Mouse (Mus musculus): ENCODE measurements around the gene Uqcc3.
"Not testable (repeated sequence)": the region's sequence is repeated elsewhere in the genome, so short reads cannot be mapped to it uniquely, and the experiment has no call there.

Uqcc3 gene

DNA sequence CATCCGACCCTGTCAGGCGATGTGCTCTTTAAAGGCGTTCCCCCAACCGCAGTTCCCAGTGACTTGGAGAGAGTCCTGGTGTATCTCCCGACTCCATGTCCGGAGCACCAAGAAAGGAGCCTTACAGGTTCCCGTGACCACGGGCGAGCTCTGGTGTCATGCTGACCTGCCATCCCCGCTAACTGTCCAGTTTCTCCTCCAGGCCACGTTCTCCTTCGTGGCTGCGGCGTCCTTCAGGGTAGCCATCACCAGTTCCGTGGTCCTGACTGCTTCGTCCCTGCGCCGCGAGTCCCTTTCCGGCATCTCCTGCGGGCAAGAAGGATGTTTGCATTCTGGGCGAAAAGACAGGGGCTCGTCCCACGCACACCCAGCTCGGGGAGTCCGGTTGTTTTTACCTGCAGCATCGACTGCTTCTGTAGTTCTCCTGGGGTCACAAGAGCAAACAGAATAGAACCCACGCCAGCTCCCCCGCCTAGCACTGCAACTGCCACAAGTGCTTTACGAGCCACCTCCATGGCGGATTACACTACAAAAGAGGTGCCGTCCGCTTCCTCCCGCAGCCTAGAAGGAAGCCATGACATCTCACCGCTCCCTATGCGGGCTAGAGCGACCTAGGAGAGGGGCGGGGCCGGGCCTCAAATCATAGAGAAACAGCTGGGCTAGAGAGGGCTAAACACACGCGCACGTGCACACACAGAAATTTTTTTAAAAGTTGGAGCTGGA, at the start of gene Uqcc3:
Gene Uqcc3 (minus strand): TSS at position 613 of the 723 bp plus-strand sequence.
- DNase-seq, result peak; percentile 86

- no peak for DNase-seq
Observed at GRCm38 (mm10) chr19:8930117-8930516, 49.4 kb upstream of the Uqcc3 start.

DNA sequence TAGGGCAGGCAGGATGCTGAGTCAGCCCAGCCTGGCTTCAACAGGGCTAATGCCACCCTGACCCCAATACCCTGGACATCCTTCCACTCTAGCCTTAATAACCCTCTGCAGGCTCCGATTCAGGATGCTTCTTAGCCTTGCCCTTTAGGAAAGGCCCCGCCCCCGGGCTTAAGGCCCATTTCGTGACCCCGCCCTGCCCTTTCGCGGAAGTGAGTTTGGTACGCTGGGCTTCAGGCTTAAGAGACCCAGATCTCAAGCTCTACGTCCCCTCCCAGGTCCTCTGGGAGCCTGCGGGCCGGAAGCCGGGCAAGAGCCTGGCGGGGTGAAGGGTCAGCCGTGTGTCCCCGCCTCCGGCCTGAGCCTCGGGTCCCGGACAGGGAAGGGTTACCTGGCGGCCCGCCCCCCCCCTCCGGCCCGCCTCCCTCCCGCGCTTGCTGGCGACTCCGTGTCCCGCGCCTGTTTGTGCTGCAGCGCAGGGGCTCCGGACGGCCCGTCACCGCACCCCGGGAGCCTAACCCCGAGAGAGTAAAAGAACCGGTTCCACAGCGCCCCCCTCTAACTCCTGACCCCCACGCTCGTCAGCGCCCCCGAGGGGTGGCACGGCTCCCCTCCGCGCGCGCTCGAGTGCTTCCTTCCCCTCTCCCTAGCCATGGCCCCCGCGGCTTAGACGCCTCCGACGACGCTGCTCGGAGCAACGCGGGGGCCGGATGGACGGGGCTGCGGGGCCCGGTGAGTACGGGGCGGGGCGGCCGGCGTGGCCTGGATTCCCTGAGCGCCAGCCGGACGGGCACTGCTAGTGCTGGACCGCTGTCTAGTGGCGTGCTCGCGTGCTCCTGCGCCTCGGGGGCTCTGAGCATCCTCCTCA, 48.7 kb upstream of the Uqcc3 start, which contains the start of the genes Rom1 and Eml3:
Gene Rom1 (minus strand): TSS at position 133 of the 865 bp plus-strand sequence.
Gene Eml3 (plus strand): TSS at position 329 of the 865 bp plus-strand sequence.
- peak; percentile 81 for DNase-seq

DNA sequence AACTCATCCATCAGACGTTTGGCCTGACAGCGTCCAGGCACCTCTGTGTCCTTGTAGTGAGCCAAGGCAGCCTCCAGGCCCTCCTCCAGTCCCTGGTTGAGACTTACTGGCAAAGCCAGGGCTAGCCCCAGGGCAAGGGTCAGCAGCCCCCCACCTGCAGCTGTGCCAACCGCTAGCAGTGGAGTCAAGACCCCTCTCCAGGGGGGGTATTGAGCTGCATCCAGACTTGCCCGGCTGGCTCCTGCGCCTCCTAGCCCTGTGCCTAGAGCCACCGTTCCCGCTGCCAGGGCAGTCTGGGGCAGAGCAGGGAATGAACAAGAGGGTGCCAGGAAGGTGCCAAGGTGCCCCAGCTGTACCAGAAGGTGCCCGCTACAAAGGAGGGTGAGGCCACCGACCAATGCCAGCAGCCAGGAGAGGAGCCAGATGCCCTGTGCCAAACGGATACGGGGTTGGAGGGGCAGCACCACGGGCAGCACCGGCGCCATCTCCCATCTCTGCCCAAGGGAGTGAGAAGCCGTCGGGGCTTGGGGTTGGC, 48.0 kb upstream of the Uqcc3 start:
- DNase-seq, result no peak

DNA sequence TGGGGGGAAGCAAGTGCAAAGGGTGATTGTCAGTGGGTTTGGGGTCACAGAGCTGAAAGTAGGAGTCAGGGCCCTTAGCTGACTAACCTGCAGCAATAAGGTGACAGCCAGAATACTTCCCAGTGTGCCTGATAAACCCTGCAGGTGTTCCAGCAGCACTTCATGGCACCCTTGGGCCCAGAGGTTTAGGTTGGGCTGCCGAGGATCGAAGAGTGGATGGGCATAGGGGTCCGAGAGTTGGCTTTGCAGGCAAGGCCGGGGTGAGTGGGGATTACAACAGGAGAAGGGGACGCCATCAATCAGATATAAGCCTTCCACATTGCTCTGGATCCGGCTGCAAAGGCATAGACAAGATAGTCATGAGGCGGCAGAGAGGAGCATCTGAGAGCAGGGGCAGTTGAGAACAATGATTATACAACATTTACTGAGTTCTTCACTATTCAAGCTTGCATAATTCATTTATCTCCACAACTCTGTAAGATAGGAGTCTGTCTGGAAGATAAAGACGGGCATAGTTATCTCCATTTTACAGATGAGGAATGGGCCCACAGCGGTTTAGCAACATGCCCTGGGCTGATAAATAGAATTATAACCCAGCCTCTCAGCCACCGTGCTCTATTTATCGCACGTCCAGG, 47.3 kb upstream of the Uqcc3 start:
- DNase-seq, result no peak

- no peak for DNase-seq
Observed at GRCm38 (mm10) chr19:8926766-8927165, 46.0 kb upstream of the Uqcc3 start.

- DNase-seq, result no peak
Observed at GRCm38 (mm10) chr19:8921741-8922140, 41.0 kb upstream of the Uqcc3 start.

GRCm38 (mm10) chr19:8920836-8921291, 40.1 kb upstream of the Uqcc3 start:
- no peak for DNase-seq

- peak; percentile 94 for DNase-seq
Observed at GRCm38 (mm10) chr19:8920073-8920736, 39.5 kb upstream of the Uqcc3 start, which contains the start of gene B3gat3. TSS of gene B3gat3 (plus strand) at chr19:8920374.

DNA sequence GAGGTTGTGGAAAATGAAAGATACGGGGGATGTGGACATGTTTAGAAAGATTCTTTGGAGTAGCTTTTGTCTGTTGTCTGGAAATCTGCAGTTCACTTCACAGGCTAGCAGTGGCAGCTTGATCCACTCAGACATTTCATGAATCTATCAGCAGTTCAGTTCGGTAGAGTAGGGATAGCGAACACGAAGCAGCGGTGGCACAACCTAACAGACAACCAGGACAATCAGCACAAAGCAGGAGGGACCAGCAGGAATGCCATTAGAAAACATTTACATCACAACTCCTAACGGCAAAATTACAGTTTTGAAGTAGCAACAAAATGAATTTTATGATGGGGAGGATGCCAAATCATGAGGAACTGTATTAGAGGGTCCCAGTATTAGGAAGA, 39.0 kb upstream of the Uqcc3 start:
- no peak for DNase-seq

DNA sequence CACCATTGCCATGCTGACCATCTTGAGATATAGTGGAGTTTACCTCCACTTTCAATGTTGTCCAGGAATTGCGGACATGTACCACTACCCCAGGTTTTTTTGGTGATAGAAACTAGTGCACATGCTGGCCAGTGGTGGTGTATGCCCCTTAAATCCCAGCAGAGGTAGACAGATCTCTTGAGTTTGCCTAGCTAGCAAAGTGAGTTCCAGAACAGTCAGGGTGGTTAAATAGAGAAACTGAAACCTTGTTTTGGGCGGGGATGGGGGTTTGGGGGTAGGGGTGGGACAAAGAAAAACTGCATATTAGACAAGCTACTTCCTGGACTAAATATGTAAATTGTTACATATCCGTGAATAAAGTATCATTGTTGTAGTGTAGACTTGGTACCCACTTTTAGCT, 38.3 kb upstream of the Uqcc3 start:
- DNase-seq, result no peak

DNA sequence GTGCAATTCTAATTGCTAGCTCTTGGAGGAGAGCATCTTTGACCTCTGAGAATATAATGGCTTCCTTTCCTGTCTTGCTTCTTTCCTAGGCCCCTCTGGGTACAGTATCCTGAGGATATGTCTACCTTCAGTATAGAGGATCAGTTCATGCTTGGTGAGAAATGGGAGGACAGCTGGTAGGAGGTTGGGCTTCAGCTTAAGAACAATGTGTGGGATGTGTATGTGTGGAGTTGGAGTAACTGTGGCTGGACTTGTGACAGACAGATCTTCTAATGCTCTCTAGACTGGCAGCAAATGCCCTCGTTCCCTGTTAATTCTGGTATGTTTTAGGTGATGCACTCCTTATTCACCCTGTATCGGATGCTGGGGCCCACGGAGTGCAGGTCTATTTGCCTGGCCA, 33.5 kb upstream of the Uqcc3 start:
- no peak for DNase-seq

- no peak for DNase-seq
Observed at GRCm38 (mm10) chr19:8911810-8912209, 31.1 kb upstream of the Uqcc3 start.

GRCm38 (mm10) chr19:8908531-8908930, 27.8 kb upstream of the Uqcc3 start:
- DNase-seq, result no peak

- DNase-seq, result no peak
Observed at GRCm38 (mm10) chr19:8903412-8903811, 22.7 kb upstream of the Uqcc3 start.

GRCm38 (mm10) chr19:8899079-8899478, 18.4 kb upstream of the Uqcc3 start:
- DNase-seq, result no peak

- DNase-seq, result no peak
Observed at GRCm38 (mm10) chr19:8898576-8898975, 17.9 kb upstream of the Uqcc3 start.

DNA sequence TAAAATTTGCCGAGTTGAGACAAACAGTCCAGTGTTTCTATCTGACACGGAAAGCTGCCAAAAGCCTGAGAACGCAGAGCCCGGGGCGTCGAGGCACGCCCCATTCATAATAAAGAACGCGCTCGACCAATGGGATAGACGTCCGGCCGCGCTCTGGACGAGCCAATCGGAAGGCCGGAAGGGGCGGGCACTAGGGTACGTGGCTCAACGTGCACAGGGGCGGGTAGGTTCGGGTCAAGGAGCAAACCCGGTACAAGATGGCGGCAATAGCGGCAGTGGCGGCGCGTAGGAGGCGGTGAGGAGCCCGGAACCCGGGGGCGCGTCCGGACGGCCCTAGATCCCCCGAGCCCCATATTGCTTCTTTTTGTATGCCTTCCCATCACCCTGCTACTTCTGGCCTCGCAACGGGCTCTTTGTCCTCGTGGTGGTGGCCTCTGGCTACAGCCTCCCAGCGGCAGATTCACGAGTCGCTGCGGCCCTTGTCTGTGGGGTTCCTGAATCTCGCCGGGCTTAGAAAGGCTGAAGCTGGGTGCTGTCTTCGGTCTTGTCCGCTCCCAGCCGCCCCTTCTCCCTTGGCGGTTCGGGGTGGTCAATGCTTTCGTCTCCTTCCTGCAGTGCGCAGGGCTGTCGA, 17.3 kb upstream of the Uqcc3 start, which contains the start of gene Ganab:
Gene Ganab (plus strand): TSS at position 207 of the 631 bp plus-strand sequence.
- DNase-seq, result peak; percentile 93

DNA sequence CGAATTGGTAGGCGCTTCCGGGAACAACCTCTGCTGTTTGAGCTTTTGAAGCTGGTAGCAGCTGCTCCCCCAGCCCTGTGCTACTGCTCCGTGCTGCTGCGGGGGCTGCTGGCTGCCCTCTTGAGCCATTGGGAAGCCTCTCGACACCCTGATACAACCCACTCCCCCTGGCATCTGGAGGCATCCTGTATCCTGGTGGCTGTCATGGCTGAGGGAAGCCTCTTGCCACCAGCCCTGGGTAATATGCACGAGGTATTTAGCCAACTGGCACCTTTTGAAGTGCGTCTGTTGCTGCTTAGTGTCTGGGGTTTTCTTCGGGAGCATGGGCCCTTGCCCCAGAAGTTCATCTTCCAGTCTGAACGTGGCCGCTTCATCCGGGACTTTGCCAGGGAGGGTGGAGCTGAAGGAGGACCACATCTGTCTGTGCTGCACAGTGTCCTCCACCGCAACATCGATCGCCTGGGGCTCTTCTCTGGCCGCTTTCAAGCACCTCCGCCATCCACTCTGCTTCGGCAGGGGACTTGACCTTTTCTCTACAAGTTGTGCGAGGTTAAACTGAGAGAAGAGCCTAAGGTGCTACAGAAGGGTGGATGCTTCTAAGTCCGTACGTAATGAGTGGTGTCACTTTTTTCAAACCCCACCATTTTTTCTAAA, 16.6 kb upstream of the Uqcc3 start:
- not testable (repeated sequence) for DNase-seq

- not testable (repeated sequence) for DNase-seq
Observed at GRCm38 (mm10) chr19:8896231-8896630, 15.5 kb upstream of the Uqcc3 start.

DNA sequence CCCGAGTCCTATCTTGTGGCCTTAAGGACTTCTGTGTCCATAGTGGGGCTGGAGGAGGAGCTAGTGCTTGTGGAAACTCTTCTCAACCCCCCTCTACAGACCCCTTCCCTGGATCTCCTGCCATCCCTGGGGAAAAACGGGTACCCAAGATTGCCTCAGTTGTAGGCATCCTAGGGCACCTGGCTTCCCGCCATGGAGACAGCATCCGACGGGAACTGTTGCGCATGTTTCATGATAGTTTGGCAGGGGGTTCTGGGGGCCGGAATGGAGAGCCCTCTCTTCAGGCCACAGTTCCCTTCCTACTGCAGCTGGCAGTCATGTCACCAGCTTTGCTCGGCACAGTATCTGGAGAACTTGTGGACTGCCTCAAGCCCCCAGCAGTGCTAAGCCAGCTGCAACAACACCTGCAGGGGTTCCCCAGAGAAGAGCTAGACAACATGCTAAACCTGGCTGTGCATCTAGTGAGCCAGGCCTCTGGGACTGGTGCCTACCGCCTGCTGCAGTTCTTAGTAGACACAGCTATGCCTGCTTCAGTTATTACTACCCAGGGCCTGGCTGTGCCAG, 14.8 kb upstream of the Uqcc3 start:
- no peak for DNase-seq
